Mouse (Mus musculus) small intestine, adult 10 weeks (tissue): ENCODE data around the gene Otud5. TPM values are rescaled to one million over a fixed set of nuclear protein-coding genes. Genes with fewer than 3 reads are reported as not detected.

ENCODE experiments used
- polyA plus RNA-seq: library from polyadenylated mRNA; stranded (reverse); fragments of 350-450 nt; fragmentation: Illumina TruSeq; extraction: RNeasy Lipid Tissue Mini Kit (QIAGEN cat#74804); gene quantifications from one replicate; pipeline ENCODE4 v1.2.3, GENCODE M21; 2014; ENCODE audit warnings: low replicate concordance

Gene Otud5
- 26.6 TPM for polyA plus RNA-seq

DNA sequence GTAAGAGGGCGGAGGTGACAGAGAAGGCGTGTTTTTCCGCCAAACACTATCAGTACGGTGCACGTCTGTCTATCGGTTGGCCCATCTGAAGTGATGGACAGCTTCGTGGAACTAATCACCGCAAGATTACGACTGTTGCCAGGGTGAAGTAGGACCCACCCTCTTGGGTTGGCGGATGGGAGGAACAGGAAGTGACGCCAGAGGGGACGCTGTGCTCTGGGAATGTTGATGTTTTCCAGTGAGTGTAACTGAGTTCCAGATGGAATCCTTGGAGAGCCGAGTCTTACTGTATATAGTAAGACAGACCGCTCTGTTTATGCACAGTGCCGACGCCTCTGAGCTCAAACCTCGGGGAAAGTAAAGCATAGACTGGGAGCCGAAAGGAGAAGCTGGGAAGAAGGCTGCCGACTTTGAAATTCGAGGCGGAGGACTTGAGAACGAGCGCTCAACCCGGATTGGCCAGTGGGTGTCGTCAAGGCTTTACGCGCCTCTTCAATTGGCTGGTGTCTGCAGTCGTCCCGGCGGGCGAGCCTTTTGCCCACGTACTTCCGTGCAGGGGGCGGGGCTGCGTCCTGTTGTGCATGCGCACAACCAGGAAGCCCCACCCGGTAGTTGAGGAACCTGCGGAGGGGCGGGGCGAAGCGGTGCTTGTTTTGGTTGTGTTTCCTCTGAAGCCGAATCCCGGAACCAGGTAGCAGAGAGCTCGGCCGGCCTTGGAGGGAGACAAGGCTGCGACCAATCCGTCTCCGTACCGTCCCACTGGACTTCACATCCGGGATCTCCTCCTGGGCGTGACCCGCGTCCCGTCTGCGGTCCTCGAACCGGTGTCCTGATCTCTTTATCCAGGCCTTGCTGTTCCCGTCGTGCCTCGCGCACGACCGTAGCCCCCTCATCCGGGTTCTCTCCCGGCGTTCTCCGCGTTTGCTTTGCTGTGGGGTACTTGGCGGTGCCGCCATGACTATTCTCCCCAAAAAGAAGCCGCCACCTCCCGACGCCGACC is at the start of gene Otud5:
Gene Otud5, plus strand, starts transcription at position 202 of the 1,000 bp plus-strand sequence.

DNA sequence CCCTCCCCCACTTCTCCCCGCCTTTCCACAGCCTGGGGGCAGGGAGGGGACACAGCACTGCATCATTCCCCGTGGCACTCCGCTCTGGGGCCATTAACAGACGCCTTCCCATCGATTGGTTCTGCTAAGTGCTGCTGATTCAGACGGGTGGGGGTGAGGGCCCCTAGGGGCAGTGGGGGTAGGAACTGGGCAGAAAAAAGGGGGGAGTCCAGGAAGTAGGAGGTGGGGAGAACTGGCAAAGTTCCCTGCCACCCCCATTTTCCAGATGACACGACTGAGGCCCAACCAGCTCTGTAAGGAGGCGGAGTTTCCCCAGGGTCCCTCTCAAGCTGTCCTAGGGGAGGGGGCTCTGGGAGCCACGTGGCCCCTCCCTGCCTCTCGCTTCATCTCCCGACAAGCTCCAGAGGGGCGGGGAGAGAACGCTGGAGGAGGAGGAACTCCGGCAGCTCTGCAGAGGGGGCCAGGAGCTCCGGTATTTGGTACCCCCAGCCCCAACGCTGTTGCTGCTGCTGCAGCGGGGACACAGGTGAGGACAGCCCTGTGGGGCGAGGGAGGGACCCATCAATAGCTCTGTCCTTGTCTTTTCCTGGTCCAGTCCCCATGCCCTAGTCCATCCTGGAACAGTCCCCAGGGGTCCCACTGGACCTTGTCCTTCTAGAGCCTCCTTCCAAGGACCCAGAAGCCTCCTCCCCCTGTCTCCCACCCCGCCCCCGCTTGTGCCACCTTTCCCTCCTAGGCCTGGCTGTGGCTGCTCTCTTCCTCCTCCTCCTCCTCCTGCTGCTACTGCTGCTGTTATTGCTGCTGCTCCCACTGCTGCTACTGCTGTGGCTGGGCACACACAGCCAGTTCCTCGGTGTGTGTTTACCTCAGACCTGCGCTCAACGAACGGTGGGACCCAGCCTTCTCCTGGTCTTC is 19.0 kb upstream of the Otud5 start, which contains the start of gene Kcnd1:
Gene Kcnd1, plus strand, starts transcription at position 425 of the 915 bp plus-strand sequence.

DNA sequence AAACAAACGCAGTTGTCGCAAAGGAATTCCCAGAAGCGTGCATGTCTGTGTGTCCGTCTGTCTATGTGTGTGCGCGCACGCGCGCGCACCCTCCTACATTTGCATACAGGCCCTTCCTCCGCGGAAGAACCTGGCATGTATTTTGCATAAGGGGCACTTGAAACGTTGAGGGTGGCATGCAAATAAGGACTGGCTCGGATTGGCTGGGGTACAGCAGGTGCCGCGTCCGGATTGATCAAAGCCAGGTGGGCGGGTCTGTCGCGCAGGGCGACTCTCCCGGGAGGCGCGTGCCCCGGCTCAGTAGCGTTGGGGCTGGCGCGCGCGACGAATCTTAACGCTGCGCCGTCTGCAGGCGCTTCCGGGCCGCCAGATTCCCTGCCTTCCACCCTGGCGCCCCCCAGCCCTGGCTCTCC is 36.8 kb downstream of the Otud5 start, which contains the start of gene Pim2:
Gene Pim2, plus strand, starts transcription at position 256 of the 413 bp plus-strand sequence.

DNA sequence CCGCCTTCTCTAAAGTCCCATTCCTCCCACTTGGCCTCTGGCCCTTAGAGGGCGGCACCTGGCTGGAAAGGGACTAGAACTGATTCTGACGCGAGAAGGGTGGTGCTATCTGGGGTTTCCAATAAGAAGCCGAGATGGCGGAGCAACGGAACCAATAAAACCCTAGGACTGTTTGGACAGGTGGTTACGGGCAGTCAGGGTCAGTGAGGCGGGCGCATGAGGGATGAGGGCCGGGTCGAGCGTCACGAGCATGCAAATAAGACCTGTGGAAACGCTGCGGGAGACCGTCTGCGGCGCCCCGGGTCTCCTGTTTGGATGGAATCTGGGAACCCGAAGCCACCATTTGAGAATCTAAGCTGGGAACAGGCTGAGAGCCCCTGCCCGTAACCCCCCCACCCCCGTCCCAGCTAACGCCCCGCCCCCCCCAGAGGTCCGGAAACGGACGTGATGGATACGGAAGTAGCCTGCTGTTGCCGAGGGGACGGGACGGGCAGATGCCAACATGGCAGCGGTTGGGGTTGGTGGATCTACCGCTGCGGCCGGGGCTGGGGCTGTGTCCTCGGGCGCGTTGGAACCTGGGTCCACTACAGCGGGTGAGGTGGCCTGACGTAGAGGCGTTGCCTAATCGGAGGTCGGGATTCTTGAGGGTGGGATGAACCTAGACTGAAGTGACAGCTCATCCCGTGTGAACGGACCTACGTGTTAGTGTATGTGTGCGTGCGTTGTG is 42.8 kb downstream of the Otud5 start, which contains the start of gene Slc35a2:
Gene Slc35a2, plus strand, starts transcription at position 188 of the 727 bp plus-strand sequence.

DNA sequence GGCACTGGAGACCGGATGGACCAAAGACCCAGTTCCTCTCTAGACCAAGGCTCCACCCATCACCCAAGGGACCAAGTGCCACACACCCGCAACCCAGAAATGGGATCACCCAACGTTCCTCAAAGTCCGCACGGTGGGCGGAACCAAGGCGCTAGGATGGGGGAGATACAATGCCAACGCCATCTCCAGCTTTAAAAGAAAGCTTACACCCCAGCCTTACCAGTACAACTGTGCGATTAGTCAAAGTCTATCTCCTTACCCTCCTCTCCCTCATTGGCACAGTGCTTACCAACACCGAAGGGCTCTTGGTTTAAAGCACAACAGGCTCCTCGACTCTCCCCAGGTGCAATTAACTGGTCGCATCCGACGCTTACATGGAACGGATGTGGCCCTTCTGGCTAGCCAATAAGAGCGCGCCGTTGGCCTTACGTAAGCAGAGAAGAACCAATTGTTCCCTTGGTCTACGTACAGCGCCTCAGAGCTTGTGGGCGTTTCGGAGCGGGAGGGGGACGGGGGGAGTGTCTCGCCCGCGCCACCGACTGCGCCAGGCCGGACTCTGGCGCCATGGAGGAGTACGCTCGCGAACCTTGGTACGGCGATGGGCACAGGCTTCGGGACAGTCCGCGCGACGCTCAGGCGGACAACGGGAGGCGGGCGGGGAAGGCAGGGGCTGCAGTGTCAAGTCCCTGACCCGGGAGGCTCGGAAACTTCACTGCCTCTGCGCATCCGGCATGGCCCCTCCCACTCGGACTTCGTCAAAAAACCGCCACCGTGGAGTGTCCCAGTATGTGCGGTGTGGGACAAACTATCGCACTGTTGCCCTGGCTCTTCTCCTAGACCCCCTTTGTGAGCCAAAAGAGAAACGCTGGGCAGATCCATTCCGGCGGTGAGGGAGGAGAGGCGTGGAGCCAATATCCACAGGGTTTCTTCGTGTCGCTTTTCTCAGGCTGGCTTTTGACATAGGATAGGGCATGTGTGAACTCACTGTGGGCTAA is 58.0 kb downstream of the Otud5 start, which contains the start of the genes Pqbp1 and Timm17b:
Gene Pqbp1, minus strand, starts transcription at position 390 of the 995 bp plus-strand sequence.
Gene Timm17b, plus strand, starts transcription at position 478 of the 995 bp plus-strand sequence.

DNA sequence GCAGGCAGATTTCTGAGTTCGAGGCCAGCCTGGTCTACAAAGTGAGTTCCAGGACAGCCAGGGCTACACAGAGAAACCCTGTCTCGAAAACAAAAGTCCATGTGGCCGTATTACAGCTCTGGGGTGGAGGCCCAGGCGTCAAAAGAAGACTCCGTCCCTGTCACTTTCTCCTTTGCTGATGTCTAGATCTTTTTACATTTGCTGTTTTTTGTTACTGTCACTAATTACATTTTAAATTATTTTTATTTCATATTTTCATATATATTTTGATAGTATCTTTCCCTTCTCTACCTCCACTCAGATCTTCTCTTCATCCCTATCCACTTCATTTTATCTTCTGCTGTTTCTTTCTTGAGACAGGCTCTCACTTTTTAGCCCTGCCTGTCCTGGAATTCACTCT is 66.6 kb downstream of the Otud5 start, which contains the start of gene Gm10491:
Gene Gm10491, minus strand, starts transcription at position 101 of the 400 bp plus-strand sequence.

DNA sequence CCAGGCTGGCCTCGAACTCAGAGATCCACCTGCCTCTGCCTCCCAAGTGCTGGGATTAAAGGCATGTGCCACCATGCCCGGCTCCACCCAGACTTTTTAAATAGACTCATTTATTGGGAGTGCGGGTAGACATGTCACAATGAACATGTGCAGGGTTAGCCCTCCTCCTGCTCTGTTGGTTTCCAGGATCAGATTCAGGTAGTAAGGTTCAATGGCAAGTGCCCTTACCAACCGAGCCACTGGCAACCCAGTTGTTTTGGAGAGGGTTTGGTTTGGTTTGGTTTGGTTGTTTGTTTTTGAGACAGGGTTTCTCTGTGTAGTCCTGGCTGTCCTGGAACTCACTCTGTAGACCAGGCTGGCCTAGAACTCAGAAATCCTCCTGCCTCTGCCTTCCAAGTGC is 68.1 kb downstream of the Otud5 start, which contains the start of gene Gm10490:
Gene Gm10490, plus strand, starts transcription at position 301 of the 400 bp plus-strand sequence.

DNA sequence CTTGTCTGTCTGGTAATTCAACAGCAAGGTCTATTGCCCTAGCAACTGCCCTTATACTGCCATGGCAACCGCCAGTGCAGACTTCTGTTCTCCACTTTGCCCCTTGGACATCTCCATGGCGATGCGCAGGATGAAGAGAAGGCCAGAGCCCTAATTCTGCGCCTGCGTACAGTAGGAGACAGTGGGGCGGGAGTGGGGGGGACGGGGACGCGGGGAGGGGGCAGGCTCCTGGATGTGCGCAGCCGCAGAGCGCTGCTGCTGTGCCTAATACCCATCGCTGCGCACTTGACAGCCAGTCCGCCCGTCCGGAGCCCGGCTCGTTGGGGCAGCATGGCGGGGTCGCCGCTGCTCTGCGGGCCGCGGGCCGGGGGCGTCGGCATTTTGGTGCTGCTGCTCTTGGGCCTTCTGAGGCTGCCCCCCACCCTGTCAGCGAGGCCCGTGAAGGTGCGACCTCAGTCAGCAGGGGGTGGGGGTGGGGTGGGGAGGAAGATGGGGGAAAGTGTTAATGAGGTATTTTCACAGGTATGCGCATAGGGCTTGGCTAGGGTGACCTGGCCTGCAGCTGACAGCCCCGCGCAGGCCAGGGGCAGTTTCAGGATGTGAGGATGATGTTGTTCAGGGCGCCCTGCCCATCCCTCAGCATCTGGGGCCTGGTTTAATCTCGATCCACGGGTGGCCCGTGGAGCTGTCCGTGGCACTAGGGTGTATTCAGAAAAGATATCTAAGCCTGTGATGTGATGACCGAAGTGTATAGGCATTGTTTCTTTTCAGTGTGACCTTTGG is 78.6 kb downstream of the Otud5 start, which contains the start of gene Pcsk1n:
Gene Pcsk1n, plus strand, starts transcription at position 222 of the 783 bp plus-strand sequence.

Other genes starting within 250 kb of the Otud5 start
- 1.1 TPM for gene Ccdc22, start 235.8 kb upstream of the Otud5 start, polyA plus RNA-seq
- gene Cacna1f, start 234.3 kb upstream of the Otud5 start, polyA plus RNA-seq = not detected
- gene Syp, start 202.9 kb upstream of the Otud5 start, polyA plus RNA-seq = 0.63 TPM
- 7.6 TPM for gene Prickle3, start 184.1 kb upstream of the Otud5 start, polyA plus RNA-seq
- 26.2 TPM for gene Plp2, start 170.0 kb upstream of the Otud5 start, polyA plus RNA-seq
- gene Magix, start 160.1 kb upstream of the Otud5 start, polyA plus RNA-seq = 0.33 TPM
- 33.0 TPM for gene Gpkow, start 144.2 kb upstream of the Otud5 start, polyA plus RNA-seq
- 3.8 TPM for gene Wdr45, start 127.0 kb upstream of the Otud5 start, polyA plus RNA-seq
- not detected for gene Gm45208, start 119.1 kb upstream of the Otud5 start, polyA plus RNA-seq
- gene Praf2, start 112.9 kb upstream of the Otud5 start, polyA plus RNA-seq = 12.1 TPM
- gene Ccdc120, start 90.5 kb upstream of the Otud5 start, polyA plus RNA-seq = 4.6 TPM
- gene Tfe3, start 78.8 kb upstream of the Otud5 start, polyA plus RNA-seq = 3.7 TPM
- gene Gripap1, start 51.6 kb upstream of the Otud5 start, polyA plus RNA-seq = 21.4 TPM
- gene Kcnd1, start 19.1 kb upstream of the Otud5 start, polyA plus RNA-seq = 0.89 TPM
- 3.7 TPM for gene Pim2, start 36.9 kb downstream of the Otud5 start, polyA plus RNA-seq
- 6.4 TPM for gene Slc35a2, start 42.7 kb downstream of the Otud5 start, polyA plus RNA-seq
- gene Pqbp1, start 57.9 kb downstream of the Otud5 start, polyA plus RNA-seq = 5.5 TPM
- gene Timm17b, start 58.0 kb downstream of the Otud5 start, polyA plus RNA-seq = 1.5 TPM
- gene Gm10491, start 66.5 kb downstream of the Otud5 start, polyA plus RNA-seq = not detected
- not detected for gene Gm10490, start 68.2 kb downstream of the Otud5 start, polyA plus RNA-seq
- gene Pcsk1n, start 78.5 kb downstream of the Otud5 start, polyA plus RNA-seq = not detected
- gene Eras, start 87.2 kb downstream of the Otud5 start, polyA plus RNA-seq = not detected
- 0.30 TPM for gene Hdac6, start 106.5 kb downstream of the Otud5 start, polyA plus RNA-seq
- gene Gata1, start 136.7 kb downstream of the Otud5 start, polyA plus RNA-seq = not detected
- gene Glod5, start 177.1 kb downstream of the Otud5 start, polyA plus RNA-seq = 1,103 TPM
- gene Suv39h1, start 233.4 kb downstream of the Otud5 start, polyA plus RNA-seq = 8.6 TPM
- 0.59 TPM for gene Was, start 249.1 kb downstream of the Otud5 start, polyA plus RNA-seq